Mouse (Mus musculus): ENCODE measurements around the gene Zfp457.
"Not testable (repeated sequence)": the region's sequence is repeated elsewhere in the genome, so short reads cannot be mapped to it uniquely, and the experiment has no call there.

Zfp457 gene

GRCm38 (mm10) chr13:67305822-67306672 is at the start of gene Zfp457:
Zfp457 (minus strand) TSS chr13:67306485.
- DNase-seq: peak; percentile 78

GRCm38 (mm10) chr13:67351854-67352253 is 45.6 kb upstream of the Zfp457 start:
- DNase-seq: no peak

- DNase-seq: no peak
Observed at GRCm38 (mm10) chr13:67343422-67343821, 37.1 kb upstream of the Zfp457 start.

GRCm38 (mm10) chr13:67332877-67333276 is 26.6 kb upstream of the Zfp457 start:
- no peak for DNase-seq

GRCm38 (mm10) chr13:67332019-67332724 is 25.9 kb upstream of the Zfp457 start, which contains the start of gene Zfp595:
Zfp595 (minus strand) TSS chr13:67332570.
- DNase-seq: peak; percentile 46

GRCm38 (mm10) chr13:67306718-67307117 is 433 bp upstream of the Zfp457 start:
- DNase-seq: no peak

GRCm38 (mm10) chr13:67278314-67278713 is 28.0 kb downstream of the Zfp457 start, which contains the start of gene Zfp458:
Zfp458 (minus strand) TSS chr13:67278466.
- DNase-seq: no peak

- not testable (repeated sequence) for DNase-seq
Observed at GRCm38 (mm10) chr13:67269383-67270065, 36.8 kb downstream of the Zfp457 start.

- peak; percentile 25 for DNase-seq
Observed at GRCm38 (mm10) chr13:67268568-67269369, 37.5 kb downstream of the Zfp457 start.
